ENCODE assay signal across 9 mouse cellular contexts in genomic region chr6:115743569-115743968, GRCm38 (mm10). TPM values are rescaled to one million over a fixed set of nuclear protein-coding genes. Genes with fewer than 3 reads are reported as not detected.
A peak's percentile ranks its signal among the peaks of the same experiment; 100 is the strongest.
DNase-seq lines count a peak whose midpoint lies in the region; ATAC-seq and TF ChIP-seq lines count a peak whose summit lies in the region.
"Had no signal": no experiment of that assay in that cellular context is flagged by ENCODE, and none has a peak within 500 bp of the region (broad histone marks: within the 10 kb centered on the region; RNA-seq: fewer than 3 reads in every experiment).

No protein-coding gene starts in this region.

- no peak for TF ChIP-seq EP300 in liver, embryonic 14.5 days (IDR thresholded peaks at IDR 0.05; ENCODE audit: low read depth)

- H3K9ac ChIP-seq in liver, embryonic 14.5 days (replicated peaks) = no peak overlapping the region
- no peak overlapping the region for H3K9ac ChIP-seq in stomach, embryonic 16.5 days (ENCODE audit: low read length)
- H3K9ac ChIP-seq: embryonic facial prominence, embryonic 13.5 days had no signal

- H3K4me1 ChIP-seq in liver, embryonic 14.5 days (replicated peaks; ENCODE audit: control insufficient read depth in 2 of 2, insufficient read depth in 2 of 2, low read length in 1 of 2) = peaks cover 11 to 18% of the 10 kb centered on the region in 2 experiments
- H3K4me1 ChIP-seq in stomach, embryonic 16.5 days (ENCODE audit: control insufficient read depth, insufficient read depth, low read length) = no peaks in the 10 kb centered on the region
- H3K4me1 ChIP-seq: embryonic facial prominence, embryonic 13.5 days had no signal

- no peak overlapping the region for H3K4me3 ChIP-seq in liver, embryonic 14.5 days (ENCODE audit: insufficient read depth in 1 of 2, low read depth in 2 of 2, low read length in 2 of 2)
- no peak overlapping the region for H3K4me3 ChIP-seq in stomach, embryonic 16.5 days (replicated peaks; ENCODE audit: low read length)
- H3K4me3 ChIP-seq: embryonic facial prominence, embryonic 13.5 days had no signal

- H3K36me3 ChIP-seq in liver, embryonic 14.5 days (replicated peaks; ENCODE audit: control insufficient read depth, insufficient read depth, low read depth) = no peaks in the 10 kb centered on the region
- H3K36me3 ChIP-seq in stomach, embryonic 16.5 days (ENCODE audit: control insufficient read depth, insufficient read depth, low read length) = no peaks in the 10 kb centered on the region
- H3K36me3 ChIP-seq: embryonic facial prominence, embryonic 13.5 days had no signal

- peak; percentile 91 for ATAC-seq in liver, embryonic 14.5 days (ENCODE audit: insufficient read depth)
- peak; percentile 90 for ATAC-seq in stomach, embryonic 16.5 days (ENCODE audit: insufficient read depth, low FRiP score)

- no peaks in the 10 kb centered on the region for H3K9me3 ChIP-seq in liver, embryonic 14.5 days (ENCODE audit: control insufficient read depth, low read length)
- H3K9me3 ChIP-seq in stomach, embryonic 16.5 days (replicated peaks; ENCODE audit: control insufficient read depth, low read length) = no peaks in the 10 kb centered on the region
- H3K9me3 ChIP-seq: embryonic facial prominence, embryonic 13.5 days had no signal

- TF ChIP-seq CTCF in liver, embryonic 14.5 days (IDR thresholded peaks at IDR 0.05; ENCODE audit: low read depth) = peak; percentile 38

- H3K27me3 ChIP-seq in liver, embryonic 14.5 days (ENCODE audit: control insufficient read depth, insufficient read depth, low read length) = no peaks in the 10 kb centered on the region
- H3K27me3 ChIP-seq in stomach, embryonic 16.5 days (ENCODE audit: control insufficient read depth, insufficient read depth, low read length) = no peaks in the 10 kb centered on the region
- H3K27me3 ChIP-seq: embryonic facial prominence, embryonic 13.5 days had no signal

- peak overlapping the region; percentile 53 for H3K27ac ChIP-seq in liver, embryonic 14.5 days
- no peak overlapping the region for H3K27ac ChIP-seq in stomach, embryonic 16.5 days (ENCODE audit: low read length)
- H3K27ac ChIP-seq: embryonic facial prominence, embryonic 13.5 days had no signal

- no peak overlapping the region for H3K4me2 ChIP-seq in liver, embryonic 14.5 days (ENCODE audit: low read depth)
- H3K4me2 ChIP-seq in stomach, embryonic 16.5 days (ENCODE audit: low read depth, low read length) = no peak overlapping the region
- H3K4me2 ChIP-seq: embryonic facial prominence, embryonic 13.5 days had no signal

- peak; percentile 44 to 47 for DNase-seq in adrenal gland, postnatal 36 days
- DNase-seq in adrenal gland, adult 8-10 months = no peak
- DNase-seq in thymus, postnatal 4 days = peak; percentile 39
- no peak for DNase-seq in thymus, postnatal 14 days
- peak; percentile 58 to 74 (median 59) for DNase-seq in liver, embryonic 14.5 days (ENCODE audit: low read depth in 3 of 3, low spot score in 3 of 3)
- no peak for DNase-seq in Muller cell, postnatal 12 days (ENCODE audit: inconsistent ontology term)
- no peak for DNase-seq in right cerebral cortex, adult 18-20 months

- 5% methylated on average over 1 of the region's 1 CpGs for WGBS in liver, embryonic 14.5 days (ENCODE audit: insufficient replicate concordance)
- WGBS in stomach, embryonic 16.5 days = 0% methylated on average over 1 of the region's 1 CpGs

RNA-seq across cellular contexts. Expression of gene Tmem40, which starts 18.6 kb away (rescaled TPM):
- under 1 TPM in 1 of 2 experiments, not detected in 1; 0.33 TPM for total RNA-seq in adrenal gland, postnatal 36 days (2021)
- total RNA-seq in adrenal gland, adult 8-10 months (2022) = not detected
- 19.4 and 20.1 TPM in 2 replicates for polyA plus RNA-seq in liver, embryonic 14.5 days (2012; rRNA removed)
- 19.8 and 21.5 TPM in 2 replicates for polyA plus RNA-seq in liver, embryonic 14.5 days (2014; fragmentation: Nextera tagmentation; extraction: Ambion mirVana)
- polyA plus RNA-seq in stomach, embryonic 16.5 days (2015; fragmentation: Nextera tagmentation; extraction: Ambion mirVana) = 34.2 and 42.3 TPM in 2 replicates

RNA-seq across cellular contexts. Expression of gene Cand2, which starts 30.8 kb away (rescaled TPM):
- total RNA-seq in adrenal gland, postnatal 36 days (2021) = 10 to 100 TPM; 10.4 to 12.7 TPM
- total RNA-seq in adrenal gland, adult 8-10 months (2022) = 10 to 100 TPM; 16.1 to 22.6 (median 18.0) TPM
- 2.4 and 2.8 TPM in 2 replicates for polyA plus RNA-seq in liver, embryonic 14.5 days (2012; rRNA removed)
- 1.7 and 2.5 TPM in 2 replicates for polyA plus RNA-seq in liver, embryonic 14.5 days (2014; fragmentation: Nextera tagmentation; extraction: Ambion mirVana)
- polyA plus RNA-seq in stomach, embryonic 16.5 days (2015; fragmentation: Nextera tagmentation; extraction: Ambion mirVana) = 19.6 and 22.6 TPM in 2 replicates

Comparison
In these comparisons a context has a peak if more than half of its experiments do, and no peak if none do; other contexts are left out.
1. DNase-seq: peak in adrenal gland, postnatal 36 days (2 of 2), thymus, postnatal 4 days (single experiment) and liver, embryonic 14.5 days (3 of 3); none in adrenal gland, adult 8-10 months (single experiment), thymus, postnatal 14 days (single experiment), Muller cell, postnatal 12 days (single experiment) and right cerebral cortex, adult 18-20 months (single experiment).